Mouse (Mus musculus) G1E (cell line): ENCODE data around the gene Galntl6. TPM values are rescaled to one million over a fixed set of nuclear protein-coding genes. Genes with fewer than 3 reads are reported as not detected.

Experiments used
- ATAC-seq: 2 replicates; pipeline ENCODE4 v1.8.0; 2016; ENCODE audit warnings: mild to moderate bottlenecking; ENCODE audit not compliant: insufficient number of reproducible peaks, poor library complexity, low FRiP score, severe bottlenecking; ENCODE audit errors: extremely low read depth
- DNase-seq: peaks from one replicate; pipeline ENCODE4 v3.0.0; 2012; ENCODE audit warnings: low spot score
- H3K27me3 ChIP-seq: 2 replicates; pipeline ENCODE4 v1.6.1; 2012; ENCODE audit warnings: mild to moderate bottlenecking, low read length, inconsistent platforms; ENCODE audit not compliant: insufficient read depth
- H3K36me3 ChIP-seq: replicated peaks from 2 replicates; pipeline ENCODE3; 2012; ENCODE audit warnings: mild to moderate bottlenecking, inconsistent platforms
- H3K4me1 ChIP-seq: 2 replicates; pipeline ENCODE4 v1.6.1; 2012; ENCODE audit warnings: low read depth, low read length, inconsistent platforms, mixed read lengths; ENCODE audit not compliant: insufficient read depth
- H3K4me3 ChIP-seq: 2 replicates; pipeline ENCODE4 v1.5.1; 2012; ENCODE audit warnings: low read depth, mild to moderate bottlenecking, inconsistent platforms, low read length, moderate library complexity, mixed read lengths
- H3K9me3 ChIP-seq: replicated peaks from 2 replicates; pipeline ENCODE4 v1.6.1; 2012; ENCODE audit warnings: inconsistent platforms
- CTCF ChIP-seq: IDR thresholded peaks from 2 replicates; pipeline ENCODE4 v1.5.1; 2012; ENCODE audit warnings: low read depth, low read length, inconsistent platforms, mixed read lengths
- GATA1 ChIP-seq: IDR thresholded peaks from 2 replicates; pipeline ENCODE4 v1.6.1; 2012; ENCODE audit warnings: borderline replicate concordance, low read length, inconsistent platforms, mixed read lengths
- GATA2 ChIP-seq: IDR thresholded peaks from 2 replicates; pipeline ENCODE4 v1.6.1; 2012; ENCODE audit warnings: low read depth, low read length, inconsistent platforms, borderline replicate concordance
- POLR2AphosphoS5 ChIP-seq: IDR thresholded peaks from 2 replicates; pipeline ENCODE4 v1.6.1; 2012; ENCODE audit warnings: low read depth, low read length, inconsistent platforms; ENCODE audit not compliant: insufficient replicate concordance
- TAL1 ChIP-seq: conservative IDR thresholded peaks from 2 replicates; pipeline ENCODE4 v1.6.1; 2012; ENCODE audit warnings: low read depth, low read length, inconsistent platforms, mixed read lengths
- polyA plus RNA-seq: library from polyadenylated mRNA; stranded (reverse); fragments of >175 nt; gene quantifications from 2 replicates; pipeline ENCODE4 v1.2.3, GENCODE M21; 2012
- total RNA-seq, 2 experiments: library from RNA; stranded (forward) in 1 of 2; stranded (reverse) in 1 of 2; fragments of 200-1000 nt in 1 of 2; fragments of >200 nt in 1 of 2; fragmentation: Nextera tagmentation in 1 of 2; gene quantifications; 2 replicates each; pipeline ENCODE4 v1.2.3; 2014 to 2017

Gene Galntl6
- total and polyA plus RNA-seq, 3 experiments: 0.05 TPM; not detected in 2

DNA sequence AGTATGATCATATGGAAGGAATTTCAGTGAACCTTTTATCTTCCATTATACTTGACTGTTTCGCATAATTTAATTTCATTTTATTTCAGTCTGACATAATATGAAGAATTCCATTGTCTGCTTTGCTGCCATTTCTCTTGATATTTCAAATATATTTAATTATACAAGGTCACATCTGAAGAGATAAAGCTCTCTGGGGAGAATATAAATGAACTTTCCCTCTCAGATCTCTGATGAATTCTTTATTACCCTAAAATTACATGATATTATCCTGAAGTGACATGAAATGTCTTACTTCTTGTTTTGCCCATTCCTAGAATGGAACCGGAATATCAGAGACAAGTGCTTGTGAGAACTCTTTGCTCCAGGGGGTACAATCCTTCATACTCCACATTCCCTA lies 647.0 kb downstream of the Galntl6 start:
- no peak for ATAC-seq
- TF ChIP-seq CTCF (no peak), GATA1 (no peak), TAL1 (no peak), GATA2 (no peak), POLR2AphosphoS5 (no peak)
- DNase-seq: no peak

DNA sequence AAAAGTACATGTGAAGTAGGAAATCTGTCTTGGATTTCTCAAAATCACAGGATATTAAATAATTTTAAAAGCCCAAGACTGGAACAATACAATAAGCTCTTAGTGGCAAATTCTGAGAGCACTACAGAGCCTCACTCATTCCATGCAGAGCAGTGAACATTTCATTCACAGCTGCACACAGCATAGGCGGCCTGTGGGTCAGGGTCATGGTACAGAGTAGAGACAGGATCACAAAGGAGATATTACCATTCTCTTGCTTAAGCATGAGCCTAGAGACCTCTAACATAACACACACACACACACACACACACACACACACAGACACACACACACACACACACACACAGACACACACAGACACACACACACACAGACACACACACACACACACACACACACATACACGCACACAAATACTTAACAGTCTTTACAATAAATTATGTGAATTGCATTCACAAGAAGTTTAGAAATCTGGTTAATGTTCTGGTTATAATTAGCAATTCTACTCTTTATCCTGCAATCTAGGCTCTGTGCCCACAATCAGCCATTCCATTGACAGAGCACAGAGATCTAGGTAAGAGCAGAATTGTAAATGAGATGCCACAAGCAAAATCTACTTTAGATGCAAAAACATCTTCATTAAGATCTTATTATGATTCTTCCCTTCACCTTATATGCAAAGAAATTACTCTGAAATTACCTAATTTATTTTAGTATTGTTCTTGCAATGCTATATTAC lies 653.7 kb downstream of the Galntl6 start:
- Histone ChIP-seq H3K9me3 (no peaks in the 10 kb centered on the region), H3K4me1 (no peaks in the 10 kb centered on the region), H3K36me3 (no peaks in the 10 kb centered on the region), H3K27me3 (no peaks in the 10 kb centered on the region), H3K4me3 (no peak overlapping the region)
- TF ChIP-seq GATA1 (no peak), CTCF (no peak), TAL1 (no peak), GATA2 (no peak), POLR2AphosphoS5 (no peak)
- DNase-seq: no peak
- no peak for ATAC-seq

More for the DNA sequence above, 647.0 kb downstream of the Galntl6 start:
- Histone ChIP-seq H3K27me3 (no peaks in the 10 kb centered on the region), H3K9me3 (no peaks in the 10 kb centered on the region), H3K4me3 (no peak overlapping the region), H3K4me1 (no peaks in the 10 kb centered on the region), H3K36me3 (no peaks in the 10 kb centered on the region)

DNA sequence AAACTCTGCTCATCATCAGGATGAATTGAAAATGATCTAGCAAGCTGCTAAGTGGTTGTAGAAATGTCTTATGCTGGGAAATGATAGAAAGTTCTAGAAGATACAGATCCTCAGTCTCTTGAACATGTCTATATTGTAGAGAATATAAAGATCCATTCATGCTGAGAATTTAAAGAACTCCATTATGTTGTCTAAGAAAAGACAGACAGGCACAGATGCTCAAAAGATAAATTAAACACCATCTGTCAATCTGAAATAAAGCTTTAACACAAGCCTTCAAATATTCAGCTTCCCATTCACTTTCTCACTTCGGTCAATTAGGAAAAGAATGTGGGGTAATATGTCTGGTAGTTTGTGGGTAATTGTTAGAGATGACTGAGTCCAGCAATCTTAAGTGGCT lies 658.8 kb downstream of the Galntl6 start:
- Histone ChIP-seq H3K9me3 (no peaks in the 10 kb centered on the region), H3K36me3 (no peaks in the 10 kb centered on the region), H3K4me1 (no peaks in the 10 kb centered on the region), H3K4me3 (no peak overlapping the region), H3K27me3 (no peaks in the 10 kb centered on the region)
- TF ChIP-seq GATA2 (no peak), TAL1 (no peak), POLR2AphosphoS5 (no peak), GATA1 (no peak), CTCF (no peak)
- no peak for ATAC-seq
- DNase-seq: no peak

DNA sequence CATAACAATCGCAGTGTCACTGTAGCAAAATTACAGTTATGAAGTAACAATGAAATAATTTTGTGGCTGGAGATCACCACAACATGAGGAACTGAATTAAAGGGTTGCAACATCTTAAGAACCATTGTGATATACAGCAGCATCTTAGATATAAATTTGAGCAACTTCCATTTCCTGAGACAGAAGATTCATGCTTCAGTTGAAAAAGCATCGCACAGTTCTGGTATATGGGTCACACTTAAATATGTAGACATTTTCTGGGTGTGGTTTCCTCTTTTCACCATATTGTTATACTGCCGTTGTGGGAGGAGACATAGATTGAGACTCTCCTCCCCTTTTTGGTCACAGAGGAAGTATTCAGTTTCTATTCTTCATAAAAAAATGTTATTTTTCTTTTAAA lies 667.6 kb downstream of the Galntl6 start:
- ATAC-seq: no peak
- no peaks in the 10 kb centered on the region for H3K9me3 ChIP-seq
- no peaks in the 10 kb centered on the region for H3K4me1 ChIP-seq
- H3K4me3 ChIP-seq: no peak overlapping the region
- TF ChIP-seq POLR2AphosphoS5: no peak
- TF ChIP-seq GATA1: no peak
- no peak for TF ChIP-seq GATA2
- H3K36me3 ChIP-seq: no peaks in the 10 kb centered on the region
- no peak for DNase-seq
- no peaks in the 10 kb centered on the region for H3K27me3 ChIP-seq

DNA sequence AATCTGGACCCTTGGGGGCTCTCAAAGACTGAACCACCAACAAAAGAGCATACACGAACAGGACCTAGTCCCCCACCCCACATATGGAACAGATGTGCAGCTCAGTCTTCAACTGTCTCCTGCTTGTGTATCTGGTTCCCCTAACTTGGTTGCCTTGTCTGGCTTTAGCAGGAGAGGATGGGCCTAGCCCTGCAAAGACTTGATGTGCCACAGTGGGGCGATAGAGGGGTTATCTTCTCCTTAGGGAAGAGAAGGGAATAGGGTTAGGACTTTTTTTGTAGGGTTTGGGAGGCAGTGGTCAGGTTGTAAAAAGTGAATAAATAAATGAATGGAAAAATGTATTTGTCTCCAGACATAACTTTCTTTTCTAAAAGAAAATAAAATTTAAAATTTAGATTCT lies 678.2 kb downstream of the Galntl6 start:
- Histone ChIP-seq H3K27me3 (no peaks in the 10 kb centered on the region), H3K36me3 (no peaks in the 10 kb centered on the region), H3K4me3 (no peak overlapping the region), H3K4me1 (no peaks in the 10 kb centered on the region), H3K9me3 (no peaks in the 10 kb centered on the region)
- DNase-seq (no peak), ATAC-seq (no peak)
- TF ChIP-seq TAL1 (no peak), GATA1 (no peak), CTCF (no peak)

DNA sequence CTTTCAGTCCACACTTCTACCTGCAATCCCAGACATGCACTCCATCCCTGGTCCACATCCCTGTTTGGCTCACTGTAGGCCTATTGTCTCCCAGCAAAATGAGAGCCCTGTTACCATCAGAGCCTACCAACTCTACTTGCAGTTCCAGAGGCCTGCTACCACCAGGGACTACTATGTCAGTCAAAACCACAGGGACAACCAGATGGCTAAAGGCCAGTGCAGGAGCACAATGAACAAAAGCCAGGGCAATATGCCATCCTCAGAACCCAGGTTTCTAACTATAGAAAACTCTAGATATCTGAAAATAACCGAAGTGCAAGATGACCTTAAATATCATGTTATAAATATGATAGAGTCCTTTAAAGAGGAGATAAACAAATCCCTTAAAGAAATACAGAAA lies 683.7 kb downstream of the Galntl6 start:
- Histone ChIP-seq H3K36me3 (no peaks in the 10 kb centered on the region), H3K27me3 (no peaks in the 10 kb centered on the region), H3K4me1 (no peaks in the 10 kb centered on the region), H3K4me3 (no peak overlapping the region), H3K9me3 (no peaks in the 10 kb centered on the region)
- DNase-seq: no peak
- TF ChIP-seq CTCF: no peak
- no peak for TF ChIP-seq TAL1
- no peak for TF ChIP-seq GATA2
- TF ChIP-seq POLR2AphosphoS5: no peak
- TF ChIP-seq GATA1: no peak
- no peak for ATAC-seq

DNA sequence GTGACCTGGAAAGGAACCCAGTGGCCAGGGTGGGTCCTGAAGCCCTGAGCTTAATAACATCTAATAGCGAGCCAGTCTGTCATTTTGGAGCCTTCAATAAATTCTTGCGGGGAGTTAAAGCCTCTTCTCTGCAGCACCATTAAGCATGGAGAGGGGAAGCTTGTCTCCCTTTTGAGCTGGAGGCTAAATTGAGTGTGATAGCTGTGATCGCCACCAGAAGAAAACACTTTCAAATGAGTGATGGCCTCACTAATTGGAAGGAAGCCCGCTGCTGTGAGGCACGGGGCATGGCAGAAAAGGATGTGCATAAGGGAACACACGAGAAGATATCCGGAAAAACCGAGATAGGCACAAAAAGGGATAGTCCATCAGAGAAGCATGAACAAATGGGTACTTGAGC lies 694.6 kb downstream of the Galntl6 start:
- ATAC-seq: no peak

More for the DNA sequence above, 694.6 kb downstream of the Galntl6 start:
- Histone ChIP-seq H3K27me3 (no peaks in the 10 kb centered on the region), H3K4me3 (no peak overlapping the region), H3K36me3 (no peaks in the 10 kb centered on the region), H3K4me1 (no peaks in the 10 kb centered on the region), H3K9me3 (no peaks in the 10 kb centered on the region)
- no peak for TF ChIP-seq CTCF
- TF ChIP-seq POLR2AphosphoS5: no peak
- DNase-seq: no peak
